Mouse (Mus musculus) megakaryocyte progenitor cell, adult 5-6 weeks (primary cell): Measurements from ENCODE around the gene Lrrc71. TPM values are rescaled to one million over a fixed set of nuclear protein-coding genes. Genes with fewer than 3 reads are reported as not detected.

ENCODE experiments used
- ATAC-seq: replicated peaks from 2 replicates; pipeline ENCODE4 v1.8.0; 2016; ENCODE audit warnings: mild to moderate bottlenecking, moderate TSS enrichment, inconsistent platforms; ENCODE audit not compliant: poor library complexity
- total RNA-seq, 2 experiments: library from RNA; stranded (forward) in 1 of 2; stranded (reverse) in 1 of 2; fragments of 157-497, 149-512 nt in 1 of 2; fragments of 200-1000 nt in 1 of 2; gene quantifications; 2 replicates each; pipeline versions ENCODE4 v1.2.3 to v1.2.4; 2015 to 2017

Gene Lrrc71
- total RNA-seq, 2 experiments from 2014 or later, result not detected

DNA sequence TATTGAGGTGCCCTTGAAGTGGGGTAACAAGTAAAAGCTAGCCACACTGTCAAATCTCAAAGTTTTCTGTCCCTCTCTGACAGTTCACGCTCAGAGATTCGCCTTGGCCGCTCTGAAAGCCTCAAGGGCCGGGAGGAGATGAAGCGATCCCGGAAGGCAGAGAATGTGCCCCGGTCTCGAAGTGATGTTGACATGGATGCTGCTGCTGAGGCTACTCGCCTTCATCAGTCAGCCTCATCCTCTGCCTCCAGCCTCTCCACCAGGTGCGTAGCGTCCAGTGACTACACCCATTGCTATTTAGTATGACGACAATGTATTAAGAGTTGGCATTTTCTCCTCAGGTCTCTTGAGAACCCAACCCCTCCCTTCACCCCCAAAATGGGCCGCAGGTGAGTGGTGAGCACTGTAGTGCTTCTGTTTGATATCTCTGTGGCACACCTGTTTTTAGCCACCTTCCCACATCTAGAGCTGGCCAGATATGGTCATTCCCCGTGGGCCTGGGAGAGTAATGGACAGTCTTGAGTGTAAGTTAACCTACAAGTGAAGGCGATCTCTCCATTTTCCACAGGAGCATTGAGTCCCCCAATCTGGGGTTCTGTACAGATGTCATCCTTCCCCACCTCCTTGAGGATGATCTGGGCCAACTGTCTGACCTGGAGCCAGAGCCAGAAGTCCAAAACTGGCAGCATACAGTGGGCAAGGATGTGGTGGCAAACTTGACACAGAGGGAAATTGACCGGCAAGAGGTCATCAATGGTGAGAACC is 22.8 kb downstream of the Lrrc71 start:
- ATAC-seq, result no peak

DNA sequence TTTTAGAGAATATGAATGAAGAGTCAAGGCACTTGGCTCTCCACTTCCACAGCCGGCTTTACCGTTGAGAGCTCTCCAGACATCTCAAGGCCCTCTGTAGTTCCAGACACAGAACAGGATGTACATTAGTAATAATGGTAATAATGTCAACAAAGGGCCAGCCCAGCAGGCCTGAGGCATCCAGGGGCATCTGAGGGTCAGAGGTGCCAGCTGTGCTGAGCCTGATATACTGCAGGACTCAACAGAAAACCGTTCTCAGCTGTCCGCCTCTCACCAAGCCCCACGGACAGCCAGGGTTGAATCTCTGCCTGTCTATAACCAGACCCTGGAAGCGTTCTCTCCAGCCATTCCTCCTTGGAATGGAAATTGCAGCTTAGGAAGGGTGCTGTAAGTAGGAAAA is 23.9 kb downstream of the Lrrc71 start:
- ATAC-seq, result no peak

DNA sequence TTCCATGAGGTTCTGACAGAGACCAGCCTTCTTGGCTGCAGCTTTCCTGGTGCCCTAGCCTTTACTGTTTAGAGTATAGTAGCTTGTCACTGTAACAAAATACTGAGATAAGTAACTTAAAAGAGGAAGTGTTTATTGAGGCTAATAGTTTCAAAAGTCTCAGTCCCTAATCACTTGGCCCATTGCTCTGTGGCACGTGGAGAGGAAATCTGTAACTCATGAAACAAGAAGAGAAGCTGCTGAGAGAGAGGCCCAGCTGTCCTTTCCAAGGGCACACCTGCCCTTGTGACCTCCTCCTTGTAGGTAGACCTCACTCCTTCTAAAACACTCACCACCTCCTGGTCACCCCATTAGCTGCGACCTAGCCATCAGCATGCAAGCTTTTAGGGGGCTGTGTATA is 29.9 kb downstream of the Lrrc71 start:
- no peak for ATAC-seq

Other genes with a start within 250 kb of the Lrrc71 start
- gene Etv3, start 223.2 kb downstream of the Lrrc71 start, total RNA-seq (2015), result 7.4 and 8.5 TPM in 2 replicates
- gene Etv3, start 223.2 kb downstream of the Lrrc71 start, total RNA-seq (2017), result 9.2 and 9.5 TPM in 2 replicates
- gene Arhgef11, start 131.1 kb downstream of the Lrrc71 start, total RNA-seq (2015), result 5.4 and 8.7 TPM in 2 replicates
- 4.8 and 5.5 TPM in 2 replicates for gene Arhgef11, start 131.1 kb downstream of the Lrrc71 start, total RNA-seq (2017)
- not detected in 2 replicates for gene Ntrk1, start 46.5 kb upstream of the Lrrc71 start, total RNA-seq (2015)
- not detected in 2 replicates for gene Ntrk1, start 46.5 kb upstream of the Lrrc71 start, total RNA-seq (2017)
- 0.05 TPM in 1 of 2 replicates, not detected in the other for gene Insrr, start 48.3 kb upstream of the Lrrc71 start, total RNA-seq (2015)
- gene Insrr, start 48.3 kb upstream of the Lrrc71 start, total RNA-seq (2017), result not detected in 2 replicates
- gene Pear1, start 75.7 kb upstream of the Lrrc71 start, total RNA-seq (2015), result 3.4 and 4.3 TPM in 2 replicates
- gene Pear1, start 75.7 kb upstream of the Lrrc71 start, total RNA-seq (2017), result 0.46 and 3.4 TPM in 2 replicates
- 0.12 TPM in 1 of 2 replicates, not detected in the other for gene Sh2d2a, start 98.1 kb upstream of the Lrrc71 start, total RNA-seq (2015)
- gene Sh2d2a, start 98.1 kb upstream of the Lrrc71 start, total RNA-seq (2017), result not detected in 2 replicates
- gene Prcc, start 137.0 kb upstream of the Lrrc71 start, total RNA-seq (2015), result 24.5 and 25.6 TPM in 2 replicates
- 28.9 and 31.3 TPM in 2 replicates for gene Prcc, start 137.0 kb upstream of the Lrrc71 start, total RNA-seq (2017)
- 281 and 308 TPM in 2 replicates for gene Hdgf, start 157.7 kb upstream of the Lrrc71 start, total RNA-seq (2015)
- 348 and 456 TPM in 2 replicates for gene Hdgf, start 157.7 kb upstream of the Lrrc71 start, total RNA-seq (2017)
- gene Mrpl24, start 170.9 kb upstream of the Lrrc71 start, total RNA-seq (2015), result 157 and 195 TPM in 2 replicates
- 119 and 137 TPM in 2 replicates for gene Mrpl24, start 170.9 kb upstream of the Lrrc71 start, total RNA-seq (2017)
- 45.2 and 51.0 TPM in 2 replicates for gene Isg20l2, start 181.7 kb upstream of the Lrrc71 start, total RNA-seq (2015)
- gene Isg20l2, start 181.7 kb upstream of the Lrrc71 start, total RNA-seq (2017), result 41.1 and 51.0 TPM in 2 replicates
- 10.3 and 11.1 TPM in 2 replicates for gene Rrnad1, start 182.1 kb upstream of the Lrrc71 start, total RNA-seq (2015)
- 13.2 and 16.2 TPM in 2 replicates for gene Rrnad1, start 182.1 kb upstream of the Lrrc71 start, total RNA-seq (2017)
- gene Crabp2, start 200.0 kb upstream of the Lrrc71 start, total RNA-seq (2015), result not detected in 2 replicates
- gene Crabp2, start 200.0 kb upstream of the Lrrc71 start, total RNA-seq (2017), result not detected in 2 replicates
- gene Nes, start 222.5 kb upstream of the Lrrc71 start, total RNA-seq (2015), result 0.02 TPM in 1 of 2 replicates, not detected in the other
- 0.20 TPM in 1 of 2 replicates, not detected in the other for gene Nes, start 222.5 kb upstream of the Lrrc71 start, total RNA-seq (2017)